Mouse (Mus musculus) brain, embryonic 14.5 days (tissue): ENCODE data around the gene Tmem135. TPM values are rescaled to one million over a fixed set of nuclear protein-coding genes. Genes with fewer than 3 reads are reported as not detected.

Experiments used
- DNase-seq: peaks from one replicate; pipeline ENCODE4 v3.0.0-alpha.2; 2011; ENCODE audit warnings: low read depth
- CTCF ChIP-seq: fragments of 200-500 bp; IDR thresholded peaks from 2 replicates; pipeline ENCODE4 v1.5.1; 2012; ENCODE audit warnings: inconsistent platforms, mild to moderate bottlenecking, moderate library complexity, borderline replicate concordance; ENCODE audit not compliant: insufficient read depth, insufficient read length; ENCODE audit errors: extremely low read depth
- POLR2A ChIP-seq: fragments of 200-500 bp; IDR thresholded peaks from 2 replicates; pipeline ENCODE4 v1.6.1; 2012; ENCODE audit warnings: mild to moderate bottlenecking, inconsistent platforms, borderline replicate concordance; ENCODE audit not compliant: poor library complexity, insufficient read depth, insufficient read length, severe bottlenecking; ENCODE audit errors: extremely low read depth
- polyA plus RNA-seq: library from polyadenylated mRNA; depleted of rRNA; stranded (reverse); fragments of >200 nt; gene quantifications from 2 replicates; pipeline ENCODE4 v1.2.3, GENCODE M21; 2012

The Tmem135 gene
- polyA plus RNA-seq, 1 experiment = 17.4 TPM

GRCm38 (mm10) chr7:89397837-89398534 is 6.0 kb downstream of the Tmem135 start:
- TF ChIP-seq CTCF (no peak), POLR2A (no peak)
- no peak for DNase-seq

- no peak for DNase-seq
- TF ChIP-seq CTCF (no peak), POLR2A (no peak)
These were observed 7.6 kb downstream of the Tmem135 start for GRCm38 (mm10) chr7:89396386-89396785.

- DNase-seq = no peak
- no peak for TF ChIP-seq CTCF
- TF ChIP-seq POLR2A = no peak
These were observed 8.6 kb downstream of the Tmem135 start for GRCm38 (mm10) chr7:89395399-89395798.

- TF ChIP-seq CTCF = no peak
- TF ChIP-seq POLR2A = no peak
- DNase-seq = no peak
These were observed 11.2 kb downstream of the Tmem135 start for GRCm38 (mm10) chr7:89392825-89393224.

- TF ChIP-seq CTCF (no peak), POLR2A (no peak)
- DNase-seq = no peak
These were observed 11.6 kb downstream of the Tmem135 start for GRCm38 (mm10) chr7:89392388-89392787.

- no peak for DNase-seq
- TF ChIP-seq POLR2A (no peak), CTCF (no peak)
These were observed 12.2 kb downstream of the Tmem135 start for GRCm38 (mm10) chr7:89391831-89392230.

GRCm38 (mm10) chr7:89391281-89391680 is 12.7 kb downstream of the Tmem135 start:
- TF ChIP-seq POLR2A = no peak
- TF ChIP-seq CTCF = no peak
- DNase-seq = no peak

- no peak for TF ChIP-seq POLR2A
- TF ChIP-seq CTCF = no peak
- no peak for DNase-seq
These were observed 13.4 kb downstream of the Tmem135 start for GRCm38 (mm10) chr7:89390660-89391059.

GRCm38 (mm10) chr7:89388981-89389380 is 15.0 kb downstream of the Tmem135 start:
- no peak for TF ChIP-seq POLR2A
- no peak for TF ChIP-seq CTCF
- DNase-seq = no peak

- DNase-seq = no peak
- TF ChIP-seq POLR2A = no peak
- no peak for TF ChIP-seq CTCF
These were observed 21.1 kb downstream of the Tmem135 start for GRCm38 (mm10) chr7:89382892-89383291.

GRCm38 (mm10) chr7:89380935-89381705 is 22.9 kb downstream of the Tmem135 start:
- no peak for TF ChIP-seq CTCF
- no peak for TF ChIP-seq POLR2A
- no peak for DNase-seq
